Comparison of ENCODE assay signal across 27 mouse cellular contexts in the genomic region with DNA sequence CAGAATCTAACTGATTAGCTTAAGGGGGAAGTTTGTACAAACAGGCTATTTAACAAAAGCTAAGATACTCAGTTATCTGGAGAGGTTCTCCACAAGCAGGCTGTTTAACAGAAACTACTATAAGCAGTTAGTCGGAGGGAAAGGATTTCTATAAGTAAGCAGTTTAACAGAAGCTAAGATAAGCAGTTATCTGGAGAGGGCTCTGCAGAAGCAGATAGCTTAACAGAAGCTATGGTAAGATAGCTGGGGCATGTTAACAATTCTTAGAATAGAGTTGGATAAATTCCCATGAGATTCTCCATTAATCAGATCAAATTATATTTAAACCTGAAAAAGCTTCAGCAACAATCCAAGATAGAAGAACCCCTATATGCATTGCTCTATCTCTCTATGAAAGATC.
"Had no signal": no experiment of that assay in that cellular context is flagged by ENCODE, and none has a peak within 500 bp of the region (broad histone marks: within the 10 kb centered on the region; RNA-seq: fewer than 3 reads in every experiment).

No protein-coding gene starts in this region.

- H3K4me3 ChIP-seq: embryonic facial prominence, embryonic 10.5 days; embryonic facial prominence, embryonic 12.5 days; embryonic facial prominence, embryonic 13.5 days; embryonic facial prominence, embryonic 15.5 days; erythroblast, embryonic 14.5 days; forebrain, embryonic 10.5 days; forebrain, embryonic 12.5 days; forebrain, embryonic 13.5 days; forebrain, embryonic 15.5 days; gastrocnemius, adult 2 months; heart, adult 2 months had no signal

- H3K27ac ChIP-seq: embryonic facial prominence, embryonic 10.5 days; embryonic facial prominence, embryonic 12.5 days; embryonic facial prominence, embryonic 13.5 days; embryonic facial prominence, embryonic 15.5 days; forebrain, embryonic 10.5 days; forebrain, embryonic 12.5 days; forebrain, embryonic 13.5 days; forebrain, embryonic 15.5 days; gastrocnemius, adult 2 months; heart, adult 2 months had no signal

- H3K9me3 ChIP-seq: embryonic facial prominence, embryonic 10.5 days; embryonic facial prominence, embryonic 12.5 days; embryonic facial prominence, embryonic 15.5 days; forebrain, embryonic 10.5 days; forebrain, embryonic 12.5 days; forebrain, embryonic 13.5 days; forebrain, embryonic 15.5 days had no signal

- H3K27me3 ChIP-seq: embryonic facial prominence, embryonic 12.5 days; embryonic facial prominence, embryonic 13.5 days; embryonic facial prominence, embryonic 15.5 days; forebrain, embryonic 12.5 days; forebrain, embryonic 13.5 days; forebrain, embryonic 15.5 days had no signal

- H3K36me3 ChIP-seq: embryonic facial prominence, embryonic 10.5 days; embryonic facial prominence, embryonic 12.5 days; embryonic facial prominence, embryonic 13.5 days; embryonic facial prominence, embryonic 15.5 days; forebrain, embryonic 10.5 days; forebrain, embryonic 12.5 days; forebrain, embryonic 15.5 days had no signal

- ATAC-seq: forebrain, embryonic 13.5 days; forebrain, embryonic 14.5 days; forebrain, embryonic 15.5 days; forebrain, embryonic 16.5 days; forebrain, postnatal 0 days had no signal

- H3K9ac ChIP-seq: embryonic facial prominence, embryonic 12.5 days; embryonic facial prominence, embryonic 13.5 days; embryonic facial prominence, embryonic 15.5 days; forebrain, embryonic 12.5 days; forebrain, embryonic 13.5 days; forebrain, embryonic 15.5 days; forebrain, postnatal 0 days had no signal

- H3K4me2 ChIP-seq: embryonic facial prominence, embryonic 12.5 days; embryonic facial prominence, embryonic 13.5 days; embryonic facial prominence, embryonic 15.5 days; forebrain, embryonic 12.5 days; forebrain, embryonic 13.5 days; forebrain, embryonic 15.5 days had no signal

- H3K4me1 ChIP-seq: embryonic facial prominence, embryonic 10.5 days; embryonic facial prominence, embryonic 12.5 days; embryonic facial prominence, embryonic 13.5 days; embryonic facial prominence, embryonic 15.5 days; forebrain, embryonic 10.5 days; forebrain, embryonic 12.5 days; forebrain, embryonic 13.5 days; forebrain, embryonic 15.5 days had no signal

- DNase-seq: cerebellum, adult 9-10 months; cerebellum, adult 9-11 months; cerebellum, postnatal 10 days; cerebellum, postnatal 14 days; cerebellum, postnatal 25 days; cerebellum, postnatal 36 days; embryo, embryonic 11 days; forebrain, postnatal 0 days; gastrocnemius, adult 2 months; gastrocnemius, postnatal 10 days; gastrocnemius, postnatal 14 days; gastrocnemius, postnatal 25 days; gastrocnemius, postnatal 36 days; heart, adult 11 months; heart, adult 18-20 months; heart, adult 2 months had no signal
